Mouse (Mus musculus): Measurements from ENCODE around the gene Gm26992. TPM values are rescaled to one million over a fixed set of nuclear protein-coding genes. Genes with fewer than 3 reads are reported as not detected.

The Gm26992 gene
- total RNA-seq, 2 experiments from 2014 or later: not detected

DNA sequence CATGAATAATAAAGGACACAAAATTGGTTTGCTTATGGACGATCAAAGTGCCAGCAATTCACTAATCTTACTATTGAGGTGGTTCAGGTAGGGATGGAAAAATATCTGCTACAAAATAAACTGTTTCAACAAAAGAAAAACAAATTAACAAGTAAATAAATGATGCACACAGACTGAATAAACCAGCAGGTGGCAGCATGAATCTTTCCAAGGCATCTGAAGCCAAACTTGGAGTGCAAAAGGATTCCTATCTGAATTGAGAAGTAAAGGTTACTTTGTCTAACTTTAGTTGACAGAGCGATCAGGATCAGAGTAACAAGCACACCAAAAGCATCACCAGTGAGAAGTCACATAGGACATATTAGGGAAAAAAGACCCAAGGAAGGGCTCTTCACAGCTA, 62.2 kb downstream of the Gm26992 start:
- peak; percentile 28 for DNase-seq

DNA sequence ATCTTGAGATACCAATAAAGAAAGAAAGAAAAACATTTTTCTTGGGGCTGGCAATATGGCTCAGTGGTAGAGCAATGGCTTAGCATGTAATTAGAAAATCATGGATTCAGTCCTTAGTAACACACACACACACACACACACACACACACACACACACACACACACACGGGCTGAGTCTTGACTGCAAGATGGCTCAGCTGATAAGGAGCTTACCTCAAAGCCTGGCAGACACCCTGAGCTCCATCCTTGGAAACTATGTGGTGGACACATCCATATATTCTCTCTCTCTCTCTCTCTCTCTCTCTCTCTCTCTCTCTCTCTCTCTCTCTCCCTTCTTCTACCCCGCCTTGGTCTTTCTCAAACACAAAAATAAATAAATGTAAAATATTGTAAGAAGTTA, 69.0 kb downstream of the Gm26992 start:
- DNase-seq: no peak

- no peak for DNase-seq
Measured at GRCm38 (mm10) chrX:103492398-103493256, 70.8 kb downstream of the Gm26992 start.

- peak; percentile 52 for DNase-seq
Measured at GRCm38 (mm10) chrX:103493351-103494173, 71.8 kb downstream of the Gm26992 start.

DNA sequence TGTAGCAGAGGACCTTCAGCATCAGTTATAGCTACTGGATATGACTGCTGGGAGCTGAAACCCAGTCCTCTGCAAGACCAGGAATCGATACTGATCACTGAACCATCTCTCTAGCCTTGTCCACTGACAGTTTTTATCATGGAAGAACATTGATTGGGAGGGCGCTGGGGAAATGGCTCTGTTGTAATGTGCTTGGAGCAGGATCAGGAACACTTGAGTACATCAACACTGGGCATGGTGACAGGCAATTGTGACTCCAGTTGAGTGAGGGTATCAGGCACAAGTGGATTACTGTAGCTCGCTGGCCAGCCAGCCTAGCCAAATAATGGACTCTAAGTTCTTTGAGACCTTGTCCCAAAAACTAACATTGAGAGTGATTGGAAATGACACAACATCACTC, 77.6 kb downstream of the Gm26992 start:
- DNase-seq: no peak

GRCm38 (mm10) chrX:103500137-103500536, 78.3 kb downstream of the Gm26992 start:
- no peak for DNase-seq

DNA sequence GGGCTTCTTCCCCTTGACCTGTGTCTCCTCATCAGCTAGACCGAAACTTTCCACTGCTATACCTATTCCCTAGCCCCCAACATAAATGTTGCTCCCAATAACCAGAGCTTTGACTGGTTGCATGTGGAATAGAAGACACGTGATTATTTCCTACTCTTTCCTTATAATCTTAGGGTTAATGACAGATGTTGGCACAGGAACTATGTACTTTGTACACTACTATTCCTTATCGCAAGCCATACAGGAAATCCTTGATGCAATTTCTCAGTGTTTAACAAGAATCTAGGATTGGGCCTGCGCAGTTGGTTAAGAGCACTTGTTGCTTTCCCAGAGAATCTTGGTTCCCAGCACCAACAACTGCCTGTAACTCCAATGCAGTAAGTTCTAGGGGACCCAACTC, 86.4 kb downstream of the Gm26992 start:
- no peak for DNase-seq

- DNase-seq: no peak
Measured at GRCm38 (mm10) chrX:103509168-103510019, 87.6 kb downstream of the Gm26992 start.

- DNase-seq: no peak
Measured at GRCm38 (mm10) chrX:103514782-103515181, 93.0 kb downstream of the Gm26992 start.

DNA sequence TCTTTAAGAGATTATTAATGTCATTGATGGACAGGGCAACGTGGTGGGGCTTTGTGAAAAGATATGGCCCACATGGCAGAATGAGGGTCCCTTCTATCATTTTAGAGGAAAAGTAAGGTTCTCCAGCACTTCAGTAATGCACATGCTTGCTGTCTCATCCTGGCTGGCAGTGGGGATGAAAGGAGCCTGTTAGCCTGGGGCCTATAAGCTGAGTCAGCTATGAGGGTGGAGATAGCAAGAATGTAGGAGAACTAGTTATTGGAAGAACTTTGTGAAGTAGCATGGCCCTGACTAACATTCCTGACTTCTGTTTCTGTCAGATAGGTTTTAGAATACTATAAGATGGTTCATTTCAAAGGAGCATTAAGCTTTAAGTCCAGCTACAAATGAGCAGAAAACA, 93.5 kb downstream of the Gm26992 start:
- no peak for DNase-seq

DNA sequence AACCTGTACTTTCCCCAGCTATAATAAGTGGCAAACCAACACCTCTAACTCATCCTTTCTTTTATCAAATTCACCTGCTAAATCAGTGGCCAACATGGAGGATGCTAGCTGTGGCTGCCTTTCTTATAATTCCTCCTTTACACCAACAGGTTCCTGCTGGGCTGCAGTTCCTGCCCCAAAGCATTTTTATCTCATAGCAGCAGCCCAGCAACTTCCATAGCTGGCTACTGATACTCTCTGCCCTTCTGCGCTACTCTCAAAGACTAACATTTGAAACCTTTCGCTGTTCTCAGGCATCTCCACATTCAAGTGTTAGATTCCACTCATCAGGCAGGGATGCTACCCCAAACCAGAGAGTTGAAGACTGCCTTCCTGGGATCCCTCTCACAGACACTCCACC, 97.0 kb downstream of the Gm26992 start:
- no peak for DNase-seq

DNA sequence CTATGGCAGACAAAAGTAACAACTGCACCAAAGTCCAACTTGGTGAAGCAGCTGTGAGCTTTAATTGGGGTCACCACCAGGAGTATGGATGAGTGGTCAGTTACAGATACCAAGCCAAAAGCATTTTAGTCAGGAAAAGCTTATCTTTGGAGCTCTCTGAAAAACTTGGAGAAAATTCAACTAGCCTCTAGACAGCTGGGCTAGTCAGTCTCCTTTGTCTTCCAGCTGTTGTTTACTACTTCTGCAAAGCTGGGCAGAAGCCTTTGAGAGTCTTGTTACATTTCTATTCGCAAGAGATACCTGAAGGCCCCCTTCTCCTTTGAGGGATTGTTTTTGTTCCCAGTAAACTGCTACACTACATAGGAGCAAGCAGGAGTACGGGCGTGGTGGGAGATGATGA, 97.7 kb downstream of the Gm26992 start:
- no peak for DNase-seq

DNA sequence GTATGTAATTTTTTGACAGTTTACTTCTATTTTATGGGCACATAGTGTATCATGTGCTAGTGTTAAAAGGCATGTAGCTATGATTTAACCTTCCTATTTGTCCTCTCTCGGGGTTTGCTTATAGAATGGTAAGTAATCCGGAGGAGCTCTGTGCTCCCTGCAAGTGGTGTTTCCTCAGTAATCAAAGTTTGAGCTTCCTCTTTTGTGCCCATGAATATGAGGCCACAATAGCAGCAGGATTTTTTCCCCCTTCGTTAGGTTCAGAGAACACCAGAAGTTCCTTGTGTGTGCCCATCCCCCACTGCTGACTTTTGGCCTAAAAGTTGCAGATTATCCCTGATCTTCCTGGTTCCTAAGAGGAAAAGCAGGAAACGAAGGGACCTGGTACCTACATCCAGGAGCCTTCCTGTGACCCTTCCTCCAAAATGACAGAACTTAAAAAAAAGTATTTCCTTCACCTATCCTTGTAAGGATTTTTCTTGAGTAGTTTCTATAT, 99.5 kb downstream of the Gm26992 start:
- no peak for DNase-seq

GRCm38 (mm10) chrX:103529185-103529584, 107.4 kb downstream of the Gm26992 start:
- DNase-seq: peak; percentile 70

Other genes starting within 250 kb of the Gm26992 start
- not detected for gene Nap1l2, start 235.4 kb upstream of the Gm26992 start, total RNA-seq (2021)
- gene Cdx4, start 100.6 kb upstream of the Gm26992 start, total RNA-seq (2021): not detected
- gene Chic1, start 65.5 kb upstream of the Gm26992 start, total RNA-seq (2021): 1 to 10 TPM in 1 of 2 experiments, under 1 TPM in 1; 0.89 to 1.1 TPM
- not detected for gene Tsx, start 7.5 kb upstream of the Gm26992 start, total RNA-seq (2021)
- gene Zcchc13, start 208.6 kb downstream of the Gm26992 start, total RNA-seq (2021): not detected

All from gastrocnemius, postnatal 10 days (tissue).